Mouse (Mus musculus) embryo, embryonic 9.5 days (tissue): ENCODE measurements around the gene Wdr54.

Experiments
- DNase-seq: peaks from one replicate; pipeline ENCODE4 v3.0.0-alpha.2; 2017; ENCODE audit errors: extremely low spot score

Wdr54 gene

DNA sequence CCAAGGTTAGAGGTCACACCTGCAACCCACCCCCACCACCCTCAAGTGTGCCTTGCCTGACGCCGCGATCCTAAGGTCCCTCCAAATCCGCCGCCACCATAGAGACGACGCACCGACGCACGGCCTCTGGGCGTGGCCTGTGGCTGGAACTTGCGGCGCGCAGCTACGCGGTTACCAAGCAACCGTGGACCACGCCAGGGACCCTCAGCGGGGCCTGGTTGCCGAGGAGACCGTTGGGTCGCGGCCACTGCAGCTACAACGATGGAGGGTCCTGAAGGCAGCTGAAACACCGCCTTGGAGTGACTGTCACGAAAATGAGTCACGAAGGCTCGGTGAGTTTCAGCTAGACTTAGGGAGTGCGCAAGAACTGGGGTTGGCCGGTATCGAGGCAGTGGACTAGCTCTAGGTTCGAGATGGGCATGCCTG lies at the start of gene Wdr54, which contains the start of gene 1700003E16Rik:
Gene Wdr54, minus strand, starts transcription at position 139 of the 426 bp plus-strand sequence.
Gene 1700003E16Rik, plus strand, starts transcription at position 146 of the 426 bp plus-strand sequence.
- DNase-seq, result peak; percentile 84

DNA sequence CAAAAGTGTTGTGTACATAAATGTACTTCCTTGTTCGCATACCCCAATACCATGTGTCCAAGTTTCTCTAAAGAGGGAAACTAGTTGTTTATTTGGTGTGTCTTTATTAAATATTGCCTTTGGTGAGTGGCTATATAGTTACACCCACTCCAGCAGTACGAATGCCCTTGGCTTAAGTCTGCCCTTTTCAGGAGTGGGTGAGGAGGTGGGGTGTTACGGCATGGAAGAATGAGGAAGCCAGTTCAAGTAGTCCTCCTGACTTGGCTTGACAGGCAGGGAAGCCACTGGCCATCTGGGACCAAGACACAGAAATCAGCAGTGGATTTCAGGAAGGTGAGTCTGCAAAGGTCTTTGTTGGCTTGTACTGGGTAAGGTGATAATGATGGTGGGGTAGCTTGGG lies 49.7 kb upstream of the Wdr54 start:
- DNase-seq, result no peak

DNA sequence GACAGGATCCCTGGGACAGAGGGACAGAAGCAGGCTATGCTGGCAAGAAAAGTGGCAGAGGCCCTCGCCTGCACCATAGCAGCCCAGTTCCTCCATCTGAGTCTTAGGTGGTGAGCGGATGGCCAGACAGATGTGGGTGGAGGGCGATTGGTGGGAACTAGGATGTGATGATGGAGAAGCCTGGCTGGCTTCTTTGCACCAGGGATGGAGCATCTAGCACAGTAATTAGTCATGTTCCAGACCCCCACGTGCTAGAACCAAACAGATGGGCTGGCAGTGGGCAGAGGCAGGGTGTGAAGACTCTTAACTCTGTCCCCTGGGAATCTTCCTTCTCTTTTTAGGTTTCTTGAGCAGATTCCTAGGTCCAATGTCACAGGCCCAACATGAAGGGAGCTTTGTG lies 47.1 kb upstream of the Wdr54 start:
- no peak for DNase-seq

DNA sequence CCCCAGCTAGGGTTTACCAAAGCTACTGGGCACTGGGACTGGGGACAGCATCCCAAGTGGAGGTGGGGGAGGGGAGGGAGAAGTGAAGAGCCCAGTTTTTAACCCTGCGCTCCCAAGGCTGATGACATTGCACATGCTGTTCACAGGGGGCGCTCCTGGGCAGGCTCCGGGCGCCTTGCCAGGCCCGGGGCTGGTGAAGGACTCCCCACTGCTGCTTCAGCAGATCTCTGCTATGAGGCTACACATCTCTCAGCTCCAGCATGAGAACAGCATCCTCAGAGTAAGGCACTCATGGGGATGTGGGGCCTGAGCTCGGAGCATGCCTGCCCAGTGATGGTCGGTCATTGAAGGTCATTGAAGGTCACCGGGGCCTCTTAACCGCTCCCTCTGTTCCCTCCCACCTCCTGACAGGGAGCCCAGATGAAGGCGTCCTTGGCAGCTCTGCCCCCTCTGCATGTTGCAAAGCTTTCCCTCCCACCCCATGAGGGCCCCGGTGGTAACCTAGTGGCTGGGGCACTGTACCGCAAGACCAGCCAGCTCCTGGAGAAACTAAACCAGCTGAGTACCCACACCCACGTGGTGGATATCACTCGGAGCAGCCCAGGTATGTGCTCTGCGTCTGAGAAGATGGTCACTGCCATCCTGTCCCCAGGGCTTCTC lies 41.3 kb upstream of the Wdr54 start:
- peak; percentile 31 for DNase-seq

DNA sequence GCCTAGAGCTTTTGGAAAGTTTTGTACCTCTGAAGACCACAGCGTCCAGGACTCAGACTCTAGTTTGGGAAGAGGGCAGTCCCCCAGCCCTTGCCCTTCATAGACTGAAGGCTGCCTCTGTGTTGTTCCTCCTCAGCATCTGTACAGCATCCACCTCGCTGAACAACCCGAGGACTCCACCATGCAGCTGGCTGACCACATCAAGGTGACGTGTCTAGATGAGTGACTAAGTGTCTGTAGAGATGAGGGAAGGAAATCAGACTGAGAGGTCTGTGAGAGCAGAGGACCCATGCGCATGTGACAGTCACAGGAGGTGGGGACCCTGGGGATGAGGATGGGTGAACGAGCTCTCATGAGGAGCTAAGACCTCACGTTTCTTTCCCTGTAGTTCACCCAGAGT lies 37.4 kb upstream of the Wdr54 start:
- DNase-seq, result no peak

DNA sequence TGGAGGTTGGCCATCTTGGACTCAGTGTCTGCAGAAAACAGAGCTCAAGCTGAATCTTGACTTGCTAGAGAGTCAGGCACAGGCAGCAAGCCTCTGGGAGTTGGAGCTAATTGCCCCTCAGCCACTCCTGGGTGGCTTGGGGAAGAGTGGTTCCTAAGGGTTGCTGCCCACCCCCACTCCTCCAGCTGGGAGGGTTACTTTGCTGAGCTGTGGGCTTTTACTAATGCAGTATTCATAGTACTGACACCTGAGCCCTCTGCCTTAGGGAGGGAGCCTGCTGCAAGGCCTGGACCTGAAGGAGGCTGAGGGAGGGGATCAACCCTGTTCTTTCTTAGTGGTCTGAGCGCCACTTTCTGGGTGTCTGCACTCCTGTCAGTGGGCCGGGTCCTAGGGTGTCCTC lies 30.7 kb upstream of the Wdr54 start:
- DNase-seq, result no peak

DNA sequence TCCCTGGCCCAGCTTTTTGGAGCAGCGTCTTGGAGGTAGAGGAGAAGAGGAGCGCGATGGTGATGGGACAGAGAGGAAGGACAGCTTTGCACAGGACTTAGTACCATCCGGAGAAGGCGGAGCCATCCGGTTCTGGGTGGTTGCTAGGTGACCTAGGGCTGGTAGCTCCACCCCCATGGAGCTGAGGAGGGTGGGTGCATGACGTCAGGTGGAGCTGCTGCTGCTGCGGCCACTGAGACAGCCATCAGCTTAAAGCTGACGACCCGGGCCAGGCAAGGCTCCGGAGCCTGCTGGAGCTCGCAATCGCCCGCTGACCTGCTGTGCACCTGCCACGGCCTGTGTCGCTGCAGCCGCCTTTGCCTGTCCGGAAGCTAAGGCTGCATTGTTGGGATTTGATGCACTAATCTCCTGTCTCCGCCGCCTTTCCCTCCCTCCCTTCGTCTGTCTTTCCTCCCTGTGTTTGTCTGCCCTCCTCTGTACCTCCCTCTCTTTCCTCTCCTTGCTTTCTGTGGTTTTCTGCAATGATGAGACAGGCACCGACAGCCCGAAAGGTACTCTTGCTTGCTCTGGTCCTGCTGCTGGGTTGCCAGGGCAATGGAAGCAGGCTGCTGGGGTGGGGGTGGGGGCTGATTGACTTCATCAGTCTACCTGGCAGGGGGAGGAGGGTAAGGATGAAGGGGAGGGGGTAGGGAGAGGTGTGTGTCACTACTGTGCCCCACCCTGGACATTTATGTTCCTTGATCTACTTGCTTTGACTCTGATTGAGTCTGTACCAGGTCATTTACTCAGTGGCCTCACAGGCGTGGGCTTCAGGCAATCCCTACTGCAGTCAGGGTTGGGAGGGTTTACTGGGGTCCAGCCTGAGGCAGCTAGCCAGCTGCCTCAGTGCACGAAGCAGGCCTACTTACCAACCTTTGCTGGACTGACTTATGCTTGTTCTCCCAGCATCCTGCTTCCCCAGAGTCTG lies 30.0 kb upstream of the Wdr54 start:
- peak; percentile 79 for DNase-seq

DNA sequence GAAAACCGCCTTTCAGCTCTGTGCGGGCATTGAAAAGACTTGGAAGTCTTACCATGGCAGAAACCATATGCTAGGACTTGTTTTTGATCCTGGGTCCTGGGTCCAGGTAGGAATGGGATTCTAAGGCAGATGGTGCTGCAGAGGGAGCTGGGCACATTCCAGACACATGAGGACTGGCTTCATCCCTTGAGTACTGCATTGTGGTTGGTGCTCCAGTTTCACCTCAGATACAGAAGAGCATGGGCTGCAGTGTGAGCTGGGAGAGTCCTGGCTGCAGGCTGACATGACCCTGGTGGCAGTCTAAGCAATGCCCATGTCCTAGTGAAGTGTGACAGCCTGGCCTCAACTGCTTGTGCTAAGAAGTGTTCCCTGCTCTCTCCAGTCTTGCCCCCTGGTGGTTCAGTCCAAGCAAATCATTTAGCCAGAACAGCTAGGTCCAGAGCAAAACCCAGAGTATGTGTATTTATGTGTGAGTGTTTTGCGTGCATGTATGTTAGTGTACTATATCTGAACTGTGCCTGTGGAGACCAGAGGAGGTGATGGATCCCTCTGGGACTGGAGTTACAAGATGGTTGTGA lies 28.8 kb upstream of the Wdr54 start:
- peak; percentile 13 for DNase-seq

DNA sequence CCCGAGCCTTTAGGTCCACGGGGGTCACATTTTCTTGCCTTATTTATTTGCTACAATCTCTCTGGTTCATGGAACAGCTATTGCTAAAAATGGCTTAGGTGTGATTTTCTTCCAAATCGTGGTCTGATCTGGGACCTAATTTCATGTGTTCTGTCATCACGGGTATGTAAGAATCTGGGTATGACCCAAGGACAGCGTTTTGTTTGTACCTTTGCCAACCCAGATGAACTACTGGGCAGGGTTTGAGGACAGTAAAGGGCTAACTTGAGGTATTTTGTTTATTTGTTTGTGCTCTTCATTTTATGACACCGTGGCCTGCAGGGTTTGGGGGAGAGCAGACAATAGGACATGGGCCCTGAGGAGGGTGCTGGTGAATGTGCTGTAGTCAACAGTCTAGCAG lies 24.4 kb upstream of the Wdr54 start:
- no peak for DNase-seq

DNA sequence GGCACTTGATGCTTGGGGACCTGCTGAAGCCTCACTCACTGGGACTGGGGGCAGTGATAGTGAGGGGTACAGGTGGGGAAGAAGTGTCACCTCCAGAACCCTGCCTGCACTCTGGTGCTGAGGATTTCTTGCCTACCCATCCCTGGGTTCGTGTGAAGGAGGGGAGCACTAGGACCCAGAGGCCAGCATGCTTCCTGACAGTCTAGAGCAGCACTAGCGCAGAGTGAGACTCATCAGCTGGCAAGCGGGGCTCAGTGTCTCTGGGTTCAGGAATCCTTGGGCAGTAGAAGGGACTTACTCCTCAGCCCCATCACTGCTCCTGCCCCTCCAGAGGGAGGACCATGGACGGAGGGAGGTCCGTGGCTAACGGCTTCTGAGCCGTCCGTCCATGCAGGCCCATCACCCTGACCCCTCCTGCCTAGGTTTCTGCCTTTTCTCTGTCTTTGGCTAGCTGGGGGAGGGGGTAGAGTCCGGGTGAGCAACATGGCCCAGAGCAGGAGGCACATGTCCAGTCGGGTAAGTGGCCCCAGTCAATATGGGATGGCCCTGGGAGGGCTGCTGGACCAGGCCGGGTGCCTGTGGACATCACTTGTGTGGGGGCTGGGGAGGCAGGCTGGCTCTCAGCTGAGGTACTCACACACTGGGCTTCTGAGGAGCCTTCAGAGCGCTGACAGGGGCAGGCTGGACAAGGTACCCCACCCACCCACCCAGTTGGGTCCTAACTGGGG lies 23.4 kb upstream of the Wdr54 start:
- DNase-seq, result peak; percentile 32

DNA sequence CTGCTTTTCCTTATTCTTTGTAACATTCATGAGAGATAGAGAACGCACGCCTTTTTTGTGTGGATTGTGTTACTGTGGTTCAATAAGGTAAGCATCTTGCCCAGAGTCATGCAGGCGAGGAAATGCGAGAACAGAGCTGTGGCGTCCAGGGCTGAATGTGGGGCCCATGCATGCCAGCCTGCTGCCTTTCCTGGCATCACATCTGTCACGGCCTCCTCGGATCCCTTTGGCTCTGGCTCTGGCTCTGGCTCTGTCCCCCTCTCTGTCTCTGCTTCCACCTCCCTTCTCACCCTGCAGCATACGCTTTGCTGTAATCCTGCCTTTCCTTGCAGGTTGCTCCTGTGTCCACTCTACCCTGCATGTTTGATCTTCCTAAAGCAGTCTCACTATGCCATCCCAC lies 19.8 kb upstream of the Wdr54 start:
- DNase-seq, result no peak

DNA sequence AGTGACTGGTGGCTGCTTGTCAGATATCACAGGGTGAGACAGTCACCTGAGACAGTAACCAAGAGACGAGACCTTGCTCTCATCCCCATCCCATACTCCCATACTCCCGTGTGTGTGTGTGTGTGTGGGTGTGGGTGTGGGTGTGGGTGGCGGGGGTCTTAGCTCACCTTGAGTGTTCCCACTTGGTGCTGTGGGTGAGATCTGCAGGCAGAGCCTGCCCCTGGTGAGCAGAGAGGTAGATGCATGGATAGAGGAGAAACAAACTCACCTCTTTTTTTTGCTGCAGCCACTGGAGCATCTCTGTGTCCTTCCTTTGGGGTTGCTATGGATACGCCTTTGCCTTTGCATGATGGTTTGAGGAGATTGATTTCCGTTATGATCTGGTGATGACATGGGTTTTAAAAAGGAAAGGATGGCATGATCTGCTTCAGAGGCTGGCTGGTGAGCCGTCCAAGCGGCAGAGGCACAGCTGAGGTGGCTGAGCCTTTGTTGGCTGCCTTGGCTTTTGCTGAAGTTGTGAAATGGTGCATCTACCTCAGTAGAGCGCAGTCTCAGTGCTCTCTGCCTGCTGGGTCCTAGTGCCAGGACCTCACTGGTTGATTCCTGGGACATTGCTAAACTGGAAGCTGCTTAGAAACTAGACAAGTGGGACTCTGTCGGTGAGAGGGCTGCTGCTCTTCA lies 16.2 kb upstream of the Wdr54 start:
- no peak for DNase-seq

DNA sequence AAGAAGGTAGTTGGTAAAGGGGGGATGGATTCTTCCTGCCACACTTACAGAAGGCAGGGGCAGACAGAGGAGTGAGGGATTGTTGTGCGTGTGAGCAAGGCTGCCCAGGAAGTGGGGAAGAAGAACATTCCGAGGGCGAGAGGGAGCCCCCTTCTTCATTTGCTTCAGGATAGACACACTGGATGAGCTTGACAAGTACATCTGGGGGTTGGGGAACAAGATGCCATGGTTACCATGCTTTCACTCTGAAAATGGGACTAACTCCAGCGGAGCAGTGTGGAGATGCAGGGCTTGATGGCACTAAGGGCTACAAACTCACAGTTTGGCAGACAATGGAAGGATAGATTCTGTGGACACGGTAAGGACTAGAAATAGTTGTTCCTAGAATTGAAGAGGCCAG lies 14.9 kb upstream of the Wdr54 start:
- DNase-seq, result no peak

DNA sequence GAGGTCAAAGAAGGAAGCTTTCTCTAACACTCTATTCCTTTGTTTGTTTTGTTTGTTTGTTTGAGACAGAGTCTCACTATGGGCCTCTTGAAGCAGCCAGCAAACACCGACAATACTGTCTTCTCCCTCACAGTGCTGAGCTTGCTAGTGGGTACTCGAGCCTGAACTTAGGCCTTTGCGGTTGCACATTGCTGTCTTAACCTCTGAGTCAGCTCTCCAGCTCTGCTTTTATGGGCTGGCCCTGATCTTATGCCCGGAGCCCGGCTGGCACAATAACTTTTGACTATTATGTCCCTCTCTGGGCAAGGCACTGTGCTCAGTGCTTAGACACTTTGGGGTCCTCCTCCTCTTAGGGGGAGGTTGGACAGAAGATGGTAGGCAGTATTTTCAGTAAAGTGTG lies 13.7 kb upstream of the Wdr54 start:
- DNase-seq, result no peak

DNA sequence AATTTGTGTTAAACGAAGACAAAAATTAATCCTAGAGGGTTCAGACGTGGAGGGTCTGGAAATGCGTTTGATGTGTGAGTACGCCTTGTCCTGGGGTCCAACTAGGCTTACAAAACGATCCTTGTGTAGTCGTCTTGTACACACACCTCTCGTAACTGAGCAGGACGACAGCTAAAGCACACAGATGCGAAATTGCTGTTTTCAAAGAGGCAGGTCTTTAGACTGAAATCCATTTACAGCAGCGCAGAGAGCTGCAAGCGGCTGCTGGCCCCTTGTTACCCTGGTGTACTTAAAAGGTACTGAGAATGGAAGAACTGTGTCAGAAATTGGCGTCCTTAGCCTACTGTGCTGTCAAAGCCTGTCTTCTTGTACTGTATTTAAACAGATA lies 10.0 kb upstream of the Wdr54 start:
- DNase-seq, result no peak

DNA sequence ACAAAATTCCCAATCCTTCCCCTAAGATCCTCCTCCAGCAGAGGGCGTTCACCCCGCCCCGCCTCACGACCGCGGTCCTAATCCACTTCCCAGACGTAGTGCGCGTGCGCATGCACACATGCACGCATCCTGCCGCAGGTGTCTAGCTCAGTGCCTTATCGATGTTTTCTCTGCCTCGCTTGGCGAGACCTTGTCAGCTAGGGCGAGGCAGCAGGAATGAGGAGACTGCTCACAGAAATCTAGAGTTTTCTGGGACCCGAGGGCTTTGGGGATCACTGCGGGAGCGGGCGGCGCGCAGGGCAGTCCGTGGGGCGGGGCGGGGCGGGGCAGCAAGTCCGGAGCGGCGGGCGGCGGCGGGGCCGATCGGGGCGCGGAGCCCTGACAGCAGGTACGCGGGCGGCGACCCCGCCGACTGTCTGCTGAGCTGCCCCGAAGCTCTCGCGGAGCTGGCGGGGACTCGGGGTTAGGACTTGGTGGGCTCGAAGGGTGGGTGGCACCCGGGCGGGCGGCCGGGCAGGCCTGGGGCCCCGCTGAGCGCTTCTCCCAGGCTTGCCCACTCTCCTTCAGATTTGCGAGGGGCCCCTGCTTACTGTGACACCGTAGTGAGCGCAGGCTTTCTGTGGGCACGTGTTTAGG lies 9.5 kb upstream of the Wdr54 start, which contains the start of gene Dctn1:
Gene Dctn1, plus strand, starts transcription at position 314 of the 636 bp plus-strand sequence.
- peak; percentile 95 for DNase-seq

DNA sequence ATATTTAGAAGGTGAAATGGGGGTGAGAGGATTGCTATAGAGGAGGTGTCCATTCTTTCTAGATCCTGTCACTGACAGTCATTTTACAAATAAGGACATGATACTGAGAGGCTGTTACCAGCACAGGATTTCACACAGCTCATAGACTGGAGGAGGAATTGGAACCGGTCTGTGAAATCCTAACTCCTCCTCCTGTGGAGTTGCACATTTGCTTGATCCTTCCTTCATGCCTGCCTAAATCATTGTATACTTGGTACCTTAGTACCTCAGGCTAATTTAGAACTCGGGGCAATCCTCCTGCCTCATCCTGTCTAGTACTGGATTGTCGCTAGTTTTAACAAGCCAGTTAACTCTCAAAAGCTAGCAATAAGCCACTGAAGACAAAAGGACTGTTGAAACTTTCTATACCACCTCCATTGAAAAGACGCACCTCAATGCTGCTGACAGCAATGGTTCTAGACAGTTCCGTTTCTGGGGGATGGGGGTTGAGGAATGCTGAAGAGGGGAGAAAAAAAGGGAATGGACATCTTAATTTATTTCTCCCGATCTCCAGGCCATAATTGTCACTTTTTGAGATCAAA lies 8.9 kb upstream of the Wdr54 start:
- DNase-seq, result no peak

DNA sequence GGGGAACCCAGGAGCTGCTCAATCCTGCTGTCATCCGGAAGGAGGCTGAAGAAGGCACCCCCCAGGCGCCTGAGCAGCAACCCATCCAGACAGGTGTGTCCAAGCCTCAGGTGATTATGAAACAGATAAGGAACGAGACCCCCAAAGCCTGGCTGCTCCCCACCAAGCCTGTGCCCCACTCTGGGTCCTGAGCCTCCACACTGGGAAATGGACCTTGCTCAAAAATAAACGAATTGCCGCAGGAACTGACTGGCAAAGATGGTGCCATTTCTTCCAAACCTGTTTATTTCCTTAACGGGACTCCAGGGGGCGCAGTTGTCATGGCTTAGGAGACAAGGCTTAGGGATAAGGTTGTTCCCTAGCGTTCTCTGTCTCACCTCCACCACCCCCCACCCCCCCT lies 6.5 kb upstream of the Wdr54 start:
- peak; percentile 71 for DNase-seq

DNA sequence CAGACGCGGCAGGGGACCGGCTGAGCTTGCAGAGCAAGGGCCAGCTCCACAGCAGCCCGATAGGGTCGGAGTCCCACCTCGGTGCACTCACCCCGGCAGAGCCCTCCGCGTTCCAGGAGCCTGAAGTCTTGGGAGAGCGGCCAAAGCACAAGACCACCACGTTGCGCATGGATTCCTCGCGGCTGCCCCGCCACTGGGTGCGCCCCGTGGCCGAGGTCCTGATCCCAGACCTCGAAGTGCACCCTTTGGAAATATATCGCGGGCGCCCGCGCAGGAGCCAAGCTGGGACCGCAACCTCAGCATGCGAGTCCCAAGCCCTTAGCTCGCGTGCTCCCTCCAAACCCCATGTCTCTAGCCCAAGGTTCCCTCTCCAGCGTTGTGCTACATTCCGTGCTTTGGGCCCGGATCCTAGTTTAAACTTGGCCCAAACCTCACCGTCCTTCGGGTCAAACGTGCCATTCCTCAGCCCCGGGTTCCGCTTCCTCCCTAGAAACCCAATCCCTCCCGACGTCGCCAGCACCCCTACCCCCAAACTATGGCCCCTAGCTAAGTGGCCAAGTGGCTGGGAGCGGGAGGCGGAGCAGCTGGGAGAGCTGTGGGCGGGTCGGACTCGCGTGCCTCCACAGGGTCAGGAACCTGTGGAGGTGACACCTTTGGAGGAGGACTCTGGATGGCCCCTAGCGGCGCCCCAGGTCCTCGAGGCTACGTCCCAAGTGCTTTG lies 5.9 kb upstream of the Wdr54 start:
- peak; percentile 41 for DNase-seq

DNA sequence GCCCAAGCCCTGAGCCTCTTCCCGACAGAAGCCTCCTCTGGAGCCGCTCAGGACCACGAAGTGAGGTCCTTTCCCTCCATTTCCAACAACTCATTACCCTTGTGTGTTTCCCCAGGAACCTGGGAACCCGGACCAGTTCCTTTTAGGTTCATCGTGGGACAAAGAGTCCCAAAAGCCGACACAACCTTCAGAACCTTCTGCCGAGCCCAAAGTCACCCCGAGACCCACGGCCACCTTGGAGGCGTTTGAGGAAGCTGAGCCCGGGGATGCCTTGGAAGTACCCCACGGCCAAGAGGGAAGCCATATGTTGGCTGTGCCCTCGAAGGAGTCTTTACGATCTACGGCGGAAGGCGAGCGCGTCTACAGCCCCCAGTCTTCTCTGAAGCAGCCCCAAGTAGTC lies 5.2 kb upstream of the Wdr54 start:
- peak; percentile 18 for DNase-seq
